Mouse (Mus musculus): Measurements from ENCODE around the gene Scyl3.

DNA sequence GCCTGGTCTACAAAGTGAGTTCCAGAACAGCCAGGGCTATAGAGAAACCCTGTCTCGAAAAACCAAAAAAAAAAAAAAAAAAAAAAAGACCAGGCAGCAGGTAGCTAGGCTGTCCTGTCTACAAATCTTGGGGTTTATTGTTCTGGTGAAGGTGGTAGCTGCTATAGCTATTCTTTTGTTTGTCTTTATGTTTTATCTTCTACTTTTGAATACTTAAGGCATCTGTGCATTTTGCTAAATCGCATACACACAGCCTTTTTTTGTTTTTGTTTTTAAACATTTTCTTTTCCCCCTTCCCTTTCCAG is 66.7 kb downstream of the Scyl3 start:
- TF ChIP-seq CTCF (IDR thresholded peaks at IDR 0.05; ENCODE audit: low read depth) (no peak), EP300 (IDR thresholded peaks at IDR 0.05; ENCODE audit: low read depth) (no peak)

Data from liver, embryonic 14.5 days (tissue).